Mouse (Mus musculus) forebrain, embryonic 12.5 days (tissue): ENCODE measurements at regions not wholly inside any gene's neighbourhood (a gene's known extent, or its start where the extent isn't known, plus 50 kb on each side); places are given as distances from the start of the nearest gene placed in this dataset.

Source experiments
- ATAC-seq: fragments of 200-750 bp; cut with Nextera tagmentation; 2 replicates; pipeline ENCODE4 v1.8.0; 2017; ENCODE audit warnings: moderate TSS enrichment; ENCODE audit not compliant: low FRiP score
- H3K27ac ChIP-seq: fragments of 300-500 bp; sonication (generic); 2 replicates; pipeline ENCODE4 v1.5.1; 2016; ENCODE audit warnings: mild to moderate bottlenecking
- H3K27me3 ChIP-seq: fragments of 300-500 bp; sonication (generic); 2 replicates; pipeline ENCODE4 v1.6.1; 2016; ENCODE audit warnings: mild to moderate bottlenecking
- H3K36me3 ChIP-seq: fragments of 300-500 bp; sonication (generic); replicated peaks from 2 replicates; pipeline ENCODE4 v1.6.1; 2016; ENCODE audit warnings: mild to moderate bottlenecking
- H3K4me1 ChIP-seq: fragments of 300-500 bp; sonication (generic); 2 replicates; pipeline ENCODE4 v1.6.1; 2016
- H3K4me2 ChIP-seq: fragments of 300-500 bp; sonication (generic); 2 replicates; pipeline ENCODE4 v1.6.1; 2016; ENCODE audit warnings: mild to moderate bottlenecking, moderate library complexity
- H3K4me3 ChIP-seq: fragments of 300-500 bp; sonication (generic); replicated peaks from 2 replicates; pipeline ENCODE4 v1.5.1; 2016; ENCODE audit warnings: mild to moderate bottlenecking
- H3K9ac ChIP-seq: fragments of 300-500 bp; sonication (generic); 2 replicates; pipeline ENCODE4 v1.6.1; 2016; ENCODE audit warnings: mild to moderate bottlenecking
- H3K9me3 ChIP-seq: fragments of 300-500 bp; sonication (generic); 2 replicates; pipeline ENCODE4 v1.6.1; 2016
- WGBS: fragments of 180-500 bp; shearing (Covaris S2); methylation state at CpG from one replicate; pipeline ENCODE4 v1.1.7; 2016; 5-methylcytosine and 5-hydroxymethylcytosine counted together

DNA sequence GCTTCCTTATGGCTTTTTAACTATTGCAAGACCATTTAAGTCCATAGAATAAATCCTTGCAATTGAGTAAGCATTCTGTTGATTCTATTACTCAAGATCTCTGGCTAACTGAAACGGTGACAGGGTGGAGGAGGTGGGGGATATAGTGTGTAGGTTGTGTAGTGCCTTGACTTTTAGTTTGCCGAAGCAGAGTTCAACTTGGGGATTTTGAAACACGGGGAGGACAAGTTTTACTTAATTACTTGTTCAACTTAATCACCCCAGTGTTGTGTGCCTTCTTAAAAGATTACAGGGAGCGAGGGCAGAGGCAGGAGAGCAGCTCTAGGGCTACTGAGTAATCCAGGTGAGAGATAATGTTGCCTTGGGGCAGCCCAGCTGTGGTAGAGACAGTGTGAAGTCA lies 171.7 kb upstream of the Fam241a start:
- Histone ChIP-seq H3K9me3 (no peaks in the 10 kb centered on the region), H3K4me1 (no peaks in the 10 kb centered on the region), H3K4me2 (no peak overlapping the region), H3K9ac (no peak overlapping the region), H3K27ac (no peak overlapping the region), H3K36me3 (no peaks in the 10 kb centered on the region), H3K4me3 (no peak overlapping the region), H3K27me3 (no peaks in the 10 kb centered on the region)
- ATAC-seq = no peak
- WGBS = 75% methylated on average over 4 of the region's 4 CpGs

DNA sequence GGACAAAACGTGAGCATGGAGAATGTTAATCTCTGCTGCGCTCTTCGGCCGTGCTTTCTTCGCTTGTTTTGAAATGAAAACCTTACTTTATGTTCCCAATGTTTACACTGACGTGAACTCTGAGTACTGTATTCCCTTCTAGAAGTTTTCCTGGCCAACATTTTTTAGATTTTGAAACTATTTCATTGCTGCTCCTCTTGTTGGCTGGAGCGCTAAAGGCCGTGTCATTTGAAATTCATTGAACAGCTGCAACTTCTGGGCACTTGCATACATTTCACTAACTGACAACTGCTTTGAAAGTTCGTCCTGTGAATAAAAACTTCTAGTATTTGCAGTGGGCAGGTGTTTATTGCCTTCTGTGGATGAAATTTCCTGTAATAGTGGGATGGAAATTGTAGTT lies 157.9 kb upstream of the Fam241a start:
- Histone ChIP-seq H3K27me3 (no peaks in the 10 kb centered on the region), H3K4me2 (no peak overlapping the region), H3K36me3 (no peaks in the 10 kb centered on the region)

DNA sequence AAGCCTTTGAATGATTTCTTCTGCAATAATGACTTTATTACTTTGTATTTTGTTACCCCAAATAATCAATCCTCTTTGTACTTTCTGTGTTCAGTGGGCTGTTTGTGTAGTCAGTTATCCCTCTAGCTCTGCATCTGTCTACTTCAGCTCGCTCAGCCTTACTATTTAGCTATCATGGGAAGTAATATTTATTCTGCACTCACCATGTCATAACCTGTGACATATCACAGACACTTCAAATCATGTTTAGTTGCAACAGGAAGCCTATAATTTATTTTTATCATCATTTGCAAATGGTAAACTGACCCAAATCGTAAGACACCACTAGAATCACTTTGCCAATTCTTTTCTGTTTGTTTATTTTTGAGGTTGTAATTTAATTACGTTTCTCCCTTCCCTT lies 147.6 kb upstream of the Fam241a start:
- Histone ChIP-seq H3K9ac (no peak overlapping the region), H3K4me2 (no peak overlapping the region), H3K27me3 (no peaks in the 10 kb centered on the region), H3K36me3 (no peaks in the 10 kb centered on the region), H3K27ac (no peak overlapping the region), H3K4me3 (no peak overlapping the region), H3K9me3 (no peaks in the 10 kb centered on the region), H3K4me1 (0 out of 2 replicates have a peak, but pooled peaks cover 3% of the 10 kb centered on the region)
- WGBS = 86% methylated on average over 3 of the region's 3 CpGs
- no peak for ATAC-seq

More for the DNA sequence above, 157.9 kb upstream of the Fam241a start:
- H3K9me3 ChIP-seq = no peaks in the 10 kb centered on the region
- H3K4me3 ChIP-seq = no peak overlapping the region
- no peak overlapping the region for H3K9ac ChIP-seq
- H3K4me1 ChIP-seq = no peaks in the 10 kb centered on the region
- 82% methylated on average over 9 of the region's 9 CpGs for WGBS
- no peak for ATAC-seq
- no peak overlapping the region for H3K27ac ChIP-seq

DNA sequence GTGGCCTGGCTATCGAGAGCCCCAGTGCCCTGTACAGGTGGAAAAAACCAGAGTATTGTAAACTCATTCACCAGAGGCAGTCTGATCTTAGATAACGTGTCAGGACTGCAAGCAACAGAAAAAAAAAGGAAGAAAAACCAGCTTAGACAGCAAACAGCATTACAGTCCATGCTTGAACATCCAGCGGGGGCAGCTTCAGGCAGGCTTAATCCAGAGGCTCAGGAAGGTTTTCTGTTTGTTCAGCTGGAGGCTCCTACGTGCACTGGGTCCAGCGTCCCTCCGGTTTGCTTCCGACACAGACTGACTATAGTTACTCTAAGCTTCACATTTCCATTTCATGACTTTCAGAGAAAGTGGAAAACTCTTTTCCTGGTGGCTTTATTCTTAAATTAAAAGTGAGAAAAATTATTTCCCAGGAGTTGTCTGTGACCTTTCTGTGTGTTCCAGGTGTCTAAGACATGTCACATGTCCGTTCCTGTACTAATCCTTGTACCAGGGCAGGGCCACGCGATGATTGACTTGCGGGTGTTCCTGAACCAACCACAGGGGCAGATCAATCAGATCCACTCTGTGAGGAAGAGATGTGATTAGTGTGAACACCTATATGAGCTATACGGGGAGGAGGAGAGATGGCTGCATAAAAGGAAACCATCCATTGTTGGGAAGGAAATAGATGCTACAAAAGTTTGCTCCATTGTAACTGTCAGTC lies 144.4 kb upstream of the Fam241a start:
- Histone ChIP-seq H3K9me3 (no peaks in the 10 kb centered on the region), H3K4me2 (no peak overlapping the region), H3K4me3 (no peak overlapping the region), H3K27ac (no peak overlapping the region), H3K27me3 (no peaks in the 10 kb centered on the region), H3K36me3 (no peaks in the 10 kb centered on the region), H3K9ac (no peak overlapping the region), H3K4me1 (peaks cover 9% of the 10 kb centered on the region; the same call in 1 of the 2 replicates)
- WGBS = 65% methylated on average over 12 of the region's 12 CpGs
- ATAC-seq = no peak

DNA sequence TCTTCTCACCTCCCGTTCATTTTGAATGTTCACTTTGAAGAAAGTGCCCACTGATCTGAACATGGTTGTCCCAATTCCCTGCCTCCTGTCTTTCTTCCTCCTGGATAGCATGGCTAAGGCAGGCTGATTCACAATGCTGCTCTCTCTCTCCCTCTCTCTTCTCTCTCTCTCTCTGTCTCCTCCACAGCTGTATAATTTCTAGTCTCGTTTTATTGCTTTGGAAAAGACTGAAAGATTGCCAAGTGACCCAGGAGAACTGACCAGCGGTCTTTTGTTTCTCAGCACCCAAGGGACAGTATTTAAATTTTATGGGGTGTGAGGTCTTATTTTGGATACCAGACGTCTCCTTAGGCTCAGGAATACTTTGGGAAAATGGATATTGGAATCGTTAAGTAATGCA lies 143.1 kb upstream of the Fam241a start:
- H3K27me3 ChIP-seq = no peaks in the 10 kb centered on the region
- H3K9me3 ChIP-seq = no peaks in the 10 kb centered on the region
- no peak overlapping the region for H3K4me2 ChIP-seq
- WGBS = 61% methylated on average over 5 of the region's 5 CpGs
- no peaks in the 10 kb centered on the region for H3K36me3 ChIP-seq
- ATAC-seq = no peak
- no peak overlapping the region for H3K4me3 ChIP-seq
- H3K9ac ChIP-seq = no peak overlapping the region
- no peak overlapping the region for H3K27ac ChIP-seq
- peaks cover 9% of the 10 kb centered on the region; the same call in 1 of the 2 replicates for H3K4me1 ChIP-seq

DNA sequence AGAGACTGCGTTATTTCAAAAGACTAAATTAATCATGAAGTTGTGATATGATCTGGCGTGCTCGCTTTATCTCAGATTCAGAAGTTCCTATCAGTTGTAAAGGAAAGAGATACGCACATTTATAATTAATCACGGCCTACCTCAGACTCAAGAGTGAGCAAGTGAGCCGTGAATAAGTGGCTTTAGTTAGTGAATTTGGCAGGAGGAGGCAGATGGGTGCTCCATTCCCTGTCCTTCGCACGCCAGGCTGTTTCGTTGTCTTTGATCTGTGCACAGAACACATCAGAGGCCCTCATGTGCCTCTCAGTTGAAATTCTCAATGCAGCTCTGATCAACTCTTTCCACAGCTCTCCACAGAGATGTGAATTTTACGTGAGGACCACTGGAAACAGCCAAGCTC lies 140.4 kb upstream of the Fam241a start:
- no peaks in the 10 kb centered on the region for H3K36me3 ChIP-seq
- no peaks in the 10 kb centered on the region for H3K9me3 ChIP-seq
- no peaks in the 10 kb centered on the region for H3K27me3 ChIP-seq
- peaks cover 9% of the 10 kb centered on the region; the same call in 1 of the 2 replicates for H3K4me1 ChIP-seq
- 52% methylated on average over 10 of the region's 10 CpGs for WGBS
- no peak overlapping the region for H3K4me3 ChIP-seq
- H3K9ac ChIP-seq = no peak overlapping the region
- H3K4me2 ChIP-seq = no peak overlapping the region
- H3K27ac ChIP-seq = no peak overlapping the region
- no peak for ATAC-seq

DNA sequence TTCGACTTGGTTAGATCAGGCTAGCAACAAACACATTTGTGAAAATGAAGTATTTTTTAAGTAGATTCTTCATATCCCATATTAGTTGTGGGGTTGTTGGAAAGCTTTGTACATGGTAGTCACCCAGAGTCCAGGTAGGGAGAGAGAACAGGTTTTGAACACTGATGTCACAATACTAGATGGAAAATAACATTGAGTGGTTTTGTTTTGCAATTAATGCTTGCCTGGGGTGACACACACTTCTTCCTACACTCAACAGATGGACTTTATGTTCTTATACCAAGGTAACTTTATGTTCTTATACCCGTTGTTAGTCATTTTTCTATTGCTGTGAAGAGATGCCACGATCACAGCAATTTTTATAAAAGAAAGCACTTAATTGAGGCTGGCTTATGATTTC lies 134.2 kb upstream of the Fam241a start:
- 86% methylated on average over 3 of the region's 3 CpGs for WGBS
- H3K4me2 ChIP-seq = no peak overlapping the region
- no peak for ATAC-seq

DNA sequence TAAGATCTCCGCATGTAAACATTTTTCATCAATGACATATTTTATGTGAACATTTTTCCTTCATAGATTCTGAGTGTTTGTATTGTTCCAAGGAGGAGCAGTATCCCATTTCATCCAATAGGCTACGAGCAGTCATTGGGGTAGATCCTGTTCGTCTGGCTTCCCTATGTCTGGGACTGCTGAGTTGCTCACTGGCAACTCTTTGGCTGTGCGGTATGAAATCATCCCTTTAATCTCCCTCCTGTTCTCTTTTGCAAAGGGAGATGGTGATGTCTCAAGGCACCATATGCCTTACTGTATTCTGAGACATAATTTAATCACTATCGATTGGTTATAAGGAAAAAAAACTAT lies 133.4 kb upstream of the Fam241a start:
- Histone ChIP-seq H3K4me2 (no peak overlapping the region), H3K27me3 (no peaks in the 10 kb centered on the region), H3K4me3 (no peak overlapping the region), H3K4me1 (peaks cover 8% of the 10 kb centered on the region; the same call in 1 of the 2 replicates), H3K36me3 (no peaks in the 10 kb centered on the region), H3K9me3 (no peaks in the 10 kb centered on the region), H3K9ac (no peak overlapping the region), H3K27ac (peak overlapping the region; percentile 46; the same call in 1 of the 2 replicates)
- WGBS = 60% methylated on average over 5 of the region's 5 CpGs
- ATAC-seq = no peak; the same call in 1 of the 2 replicates

More for the DNA sequence above, 134.2 kb upstream of the Fam241a start:
- Histone ChIP-seq H3K27ac (no peak overlapping the region), H3K4me1 (peaks cover 8% of the 10 kb centered on the region; the same call in 1 of the 2 replicates), H3K9ac (no peak overlapping the region), H3K27me3 (no peaks in the 10 kb centered on the region), H3K4me3 (no peak overlapping the region), H3K9me3 (no peaks in the 10 kb centered on the region), H3K36me3 (no peaks in the 10 kb centered on the region)

DNA sequence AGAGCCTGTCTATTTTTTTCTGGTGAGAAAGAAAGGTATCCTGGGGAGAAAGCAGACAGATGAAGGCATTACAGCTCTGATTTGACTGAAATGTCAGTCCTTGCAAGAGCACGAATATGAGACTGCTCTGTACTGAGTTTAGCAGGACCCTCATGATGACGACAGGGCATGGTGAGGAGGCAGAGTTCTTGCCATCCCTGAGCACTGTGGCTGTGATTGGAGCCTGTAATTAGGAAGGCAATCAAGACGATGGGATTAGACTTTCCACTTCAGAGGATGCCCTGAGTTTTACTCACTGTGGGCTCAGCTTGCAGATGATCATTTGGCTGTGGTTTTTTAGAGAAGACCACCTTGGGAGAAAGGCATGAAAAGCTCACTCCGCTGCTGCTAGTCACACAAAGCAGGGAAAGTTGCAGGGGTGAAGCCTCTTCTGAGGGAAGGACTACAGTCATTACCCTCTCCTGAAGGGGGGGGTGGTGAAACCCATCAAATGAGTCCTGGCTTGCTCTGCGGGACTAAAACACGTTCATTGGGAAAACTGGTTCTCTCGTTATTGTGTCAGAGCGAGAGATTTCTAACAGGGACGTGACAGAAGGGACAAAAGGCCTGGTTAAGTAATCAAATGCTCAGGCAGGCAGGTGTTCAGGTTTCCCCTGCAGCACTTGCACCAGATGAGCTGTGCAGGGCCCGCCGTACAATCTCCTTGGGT lies 132.9 kb upstream of the Fam241a start:
- Histone ChIP-seq H3K36me3 (no peaks in the 10 kb centered on the region), H3K27me3 (no peaks in the 10 kb centered on the region), H3K9ac (no peak overlapping the region), H3K27ac (peak overlapping the region; percentile 46; the same call in 1 of the 2 replicates), H3K4me3 (no peak overlapping the region), H3K9me3 (no peaks in the 10 kb centered on the region), H3K4me1 (peaks cover 8% of the 10 kb centered on the region; the same call in 1 of the 2 replicates), H3K4me2 (no peak overlapping the region)
- ATAC-seq = peak; percentile 65; the same call in 1 of the 2 replicates
- WGBS = 12% methylated on average over 11 of the region's 11 CpGs

DNA sequence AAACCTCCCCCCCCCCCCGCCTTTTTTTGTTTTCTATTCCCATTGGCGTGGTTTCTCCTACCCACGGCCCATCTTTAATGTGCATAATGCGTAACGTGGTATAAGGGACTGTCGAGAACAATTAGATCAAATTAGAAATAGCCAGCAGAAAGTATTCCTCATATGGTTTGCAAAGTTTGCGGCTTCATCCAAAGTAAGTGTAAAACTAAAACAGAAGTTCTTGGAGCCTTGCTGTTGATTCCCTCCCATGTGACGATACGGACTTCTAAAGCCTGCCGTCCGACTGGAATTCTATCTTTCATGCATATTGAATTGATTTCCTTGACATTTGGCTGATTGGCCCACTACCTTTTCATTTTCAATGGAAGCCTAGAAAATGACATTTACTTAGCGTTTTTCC lies 128.7 kb upstream of the Fam241a start:
- Histone ChIP-seq H3K36me3 (no peaks in the 10 kb centered on the region), H3K4me3 (no peak overlapping the region), H3K27ac (no peak overlapping the region), H3K4me1 (peaks cover 8% of the 10 kb centered on the region; the same call in 1 of the 2 replicates), H3K9ac (no peak overlapping the region), H3K9me3 (no peaks in the 10 kb centered on the region), H3K4me2 (no peak overlapping the region), H3K27me3 (no peaks in the 10 kb centered on the region)
- ATAC-seq = no peak
- WGBS = 89% methylated on average over 12 of the region's 12 CpGs

DNA sequence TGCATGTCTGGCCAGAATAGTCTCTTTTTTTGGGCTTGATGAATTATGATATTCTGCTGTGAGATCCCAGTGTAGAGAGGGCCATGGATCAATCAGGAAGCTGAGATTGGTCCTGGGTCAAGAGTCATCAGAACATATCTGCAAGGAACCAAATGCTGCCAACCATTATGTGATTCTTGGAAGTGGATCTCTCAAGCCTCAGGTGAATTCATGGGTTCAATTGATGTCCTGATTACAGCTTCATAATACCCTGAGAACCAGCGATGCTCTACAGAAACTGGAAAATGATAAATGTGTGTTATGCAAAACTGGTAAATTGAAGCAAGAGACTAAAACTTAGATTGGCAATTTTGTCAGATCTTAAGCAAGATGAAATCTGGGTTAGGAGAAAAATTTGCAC lies 118.8 kb upstream of the Fam241a start:
- no peak overlapping the region for H3K27ac ChIP-seq
- H3K9me3 ChIP-seq = no peaks in the 10 kb centered on the region
- H3K9ac ChIP-seq = no peak overlapping the region
- H3K4me3 ChIP-seq = no peak overlapping the region
- no peaks in the 10 kb centered on the region for H3K36me3 ChIP-seq
- H3K4me2 ChIP-seq = no peak overlapping the region
- no peaks in the 10 kb centered on the region for H3K27me3 ChIP-seq
- WGBS = 86% methylated on average over 1 of the region's 1 CpGs
- ATAC-seq = no peak
- H3K4me1 ChIP-seq = no peaks in the 10 kb centered on the region

DNA sequence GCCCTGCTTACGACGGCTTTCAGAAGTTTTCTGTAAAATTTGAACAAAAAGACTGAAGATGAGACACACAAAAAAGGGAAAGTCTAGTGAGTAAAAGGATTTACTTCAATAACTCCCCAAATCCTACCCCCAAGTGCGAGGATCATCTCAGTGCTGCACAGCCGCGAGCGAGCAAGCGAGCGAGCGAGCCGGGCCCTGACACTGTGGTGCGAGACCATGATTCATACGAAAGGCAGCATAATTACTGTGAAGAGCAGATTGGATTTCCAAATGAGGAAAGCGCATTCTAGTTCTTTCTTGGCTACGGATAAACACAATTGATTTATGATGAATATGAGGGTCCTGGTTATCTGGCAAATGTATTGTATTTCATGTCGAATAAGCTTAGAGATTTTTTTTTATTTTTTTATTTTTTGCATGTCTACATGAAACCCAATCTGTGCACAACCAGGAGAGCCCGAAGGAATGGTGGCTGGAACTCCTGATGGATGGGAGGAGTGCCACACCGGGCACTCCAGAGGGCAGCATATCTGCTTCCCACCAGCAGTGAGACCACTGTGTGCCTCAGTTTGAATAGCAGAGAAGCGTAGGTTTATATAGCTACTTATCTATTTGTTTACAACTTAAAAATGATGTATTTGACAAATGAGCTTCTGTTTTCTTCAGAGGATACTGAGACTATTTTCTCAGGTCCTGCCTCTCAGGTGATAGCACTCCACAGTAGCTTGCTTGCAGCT lies 106.9 kb upstream of the Fam241a start:
- Histone ChIP-seq H3K27me3 (0 out of 2 replicates have a peak, but pooled peaks cover 5% of the 10 kb centered on the region), H3K9me3 (no peaks in the 10 kb centered on the region), H3K36me3 (no peaks in the 10 kb centered on the region), H3K27ac (no peak overlapping the region), H3K4me2 (no peak overlapping the region), H3K4me3 (no peak overlapping the region), H3K9ac (no peak overlapping the region), H3K4me1 (no peaks in the 10 kb centered on the region)
- no peak for ATAC-seq
- WGBS = 91% methylated on average over 18 of the region's 18 CpGs
